Mouse (Mus musculus) stomach, embryonic 15.5 days (tissue): ENCODE measurements around the gene Pigb. TPM values are rescaled to one million over a fixed set of nuclear protein-coding genes. Genes with fewer than 3 reads are reported as not detected.

ENCODE experiments used
- ATAC-seq: fragments of 200-750 bp; cut with Nextera tagmentation; 2 replicates; pipeline ENCODE4 v1.8.0; 2017; ENCODE audit warnings: low read depth, moderate number of reproducible peaks, moderate TSS enrichment; ENCODE audit not compliant: insufficient read depth, low FRiP score
- H3K27ac ChIP-seq: fragments of 300-500 bp; sonication (generic); 2 replicates; pipeline ENCODE4 v1.5.1; 2015; ENCODE audit warnings: mild to moderate bottlenecking, inconsistent platforms
- H3K27me3 ChIP-seq: fragments of 300-500 bp; sonication (generic); replicated peaks from 2 replicates; pipeline ENCODE4 v1.6.1; 2015; ENCODE audit warnings: inconsistent platforms
- H3K36me3 ChIP-seq: fragments of 300-500 bp; sonication (generic); 2 replicates; pipeline ENCODE4 v1.6.1; 2015; ENCODE audit warnings: inconsistent platforms
- H3K4me1 ChIP-seq: fragments of 300-500 bp; sonication (generic); 2 replicates; pipeline ENCODE4 v1.6.1; 2015; ENCODE audit warnings: inconsistent platforms
- H3K4me2 ChIP-seq: fragments of 300-500 bp; sonication (generic); 2 replicates; pipeline ENCODE4 v1.6.1; 2015; ENCODE audit warnings: mild to moderate bottlenecking, inconsistent platforms
- H3K4me3 ChIP-seq: fragments of 300-500 bp; sonication (generic); replicated peaks from 2 replicates; pipeline ENCODE4 v1.5.1; 2015; ENCODE audit warnings: inconsistent platforms
- H3K9ac ChIP-seq: fragments of 300-500 bp; sonication (generic); 2 replicates; pipeline ENCODE4 v1.6.1; 2015; ENCODE audit warnings: inconsistent platforms
- H3K9me3 ChIP-seq: fragments of 300-500 bp; sonication (generic); 2 replicates; pipeline ENCODE4 v1.6.1; 2016; ENCODE audit warnings: inconsistent platforms
- WGBS: fragments of 180-500 bp; shearing (Covaris S2); methylation state at CpG from one replicate; pipeline ENCODE4 v1.1.7; 2015; 5-methylcytosine and 5-hydroxymethylcytosine counted together
- microRNA-seq: library from miRNA; unstranded; fragments of <30 nt; microRNA quantifications from one replicate; pipeline ENCODE4, GENCODE M21; 2016
- polyA plus RNA-seq: library from polyadenylated mRNA; unstranded; fragments of >200 nt; fragmentation: Nextera tagmentation; extraction: Ambion mirVana; gene quantifications from 2 replicates; pipeline ENCODE4 v1.2.1, GENCODE M21; 2015

The Pigb gene
- polyA plus RNA-seq, 1 experiment from 2014 or later, result 14.1 TPM

- ATAC-seq, result peak; percentile 83
- WGBS, result 3% methylated on average over 43 of the region's 43 CpGs
- peak within 1 kb of the TSS; percentile 42 for H3K27ac ChIP-seq
- peak within 1 kb of the TSS; percentile 68 for H3K4me3 ChIP-seq
- no peaks in the 10 kb centered on the region for H3K27me3 ChIP-seq
- peaks cover 2% of the 10 kb centered on the region; the same call in 1 of the 2 replicates for H3K4me1 ChIP-seq
- no peaks in the 10 kb centered on the region for H3K9me3 ChIP-seq
- peak within 1 kb of the TSS; percentile 48 for H3K9ac ChIP-seq
- no peaks in the 10 kb centered on the region for H3K36me3 ChIP-seq
- H3K4me2 ChIP-seq, result peak within 1 kb of the TSS; percentile 80
These were observed 81.4 kb downstream of the Pigb start, which contains the start of the genes Dyx1c1 and Gm44503 for GRCm38 (mm10) chr9:72958521-72959450. Gene Dyx1c1, plus strand, starts transcription at chr9:72958785. Gene Gm44503, plus strand, starts transcription at chr9:72958852.

Small RNA genes lying within 50 kb of the gene (microRNA-seq; reads per million reads assigned to microRNA genes)
- not detected for gene Gm27353

Other genes starting within 250 kb of the Pigb start
- gene Prtg, start 233.5 kb downstream of the Pigb start, polyA plus RNA-seq, result 0.31 and 0.46 TPM in 2 replicates
- gene Pygo1, start 114.7 kb downstream of the Pigb start, polyA plus RNA-seq, result 3.4 and 3.5 TPM in 2 replicates
- gene Dyx1c1, start 81.6 kb downstream of the Pigb start, polyA plus RNA-seq, result 0.98 and 0.99 TPM in 2 replicates
- gene Gm44503, start 81.5 kb downstream of the Pigb start, polyA plus RNA-seq, result not detected in 2 replicates
- gene Ccpg1os, start 55.0 kb downstream of the Pigb start, polyA plus RNA-seq, result 13.5 and 14.1 TPM in 2 replicates
- 34.5 and 37.8 TPM in 2 replicates for gene Ccpg1, start 54.9 kb downstream of the Pigb start, polyA plus RNA-seq
- gene Rab27a, start 4.5 kb upstream of the Pigb start, polyA plus RNA-seq, result 15.8 and 16.8 TPM in 2 replicates
- gene Khdc3, start 61.5 kb upstream of the Pigb start, polyA plus RNA-seq, result 0.13 and 0.44 TPM in 2 replicates
- gene Gm20509, start 62.1 kb upstream of the Pigb start, polyA plus RNA-seq, result not detected in 2 replicates
- gene Rsl24d1, start 73.0 kb upstream of the Pigb start, polyA plus RNA-seq, result 94.1 and 94.7 TPM in 2 replicates